Mouse (Mus musculus) myocyte (in vitro differentiated cells): ENCODE measurements around the gene Irgm2. TPM values are rescaled to one million over a fixed set of nuclear protein-coding genes. Genes with fewer than 3 reads are reported as not detected.

Experiments
- H3K27me3 ChIP-seq: one replicate; pipeline ENCODE4 v1.6.1; 2011; ENCODE audit not compliant: control insufficient read depth, insufficient read depth, insufficient read length
- H3K36me3 ChIP-seq: one replicate; pipeline ENCODE4 v1.6.1; 2011; ENCODE audit not compliant: control insufficient read depth, insufficient read depth
- H3K4me2 ChIP-seq: one replicate; pipeline ENCODE4 v1.6.1; 2011; ENCODE audit warnings: low read depth, control low read depth
- H3K4me3 ChIP-seq: one replicate; pipeline ENCODE4 v1.5.1; 2011; ENCODE audit warnings: mild to moderate bottlenecking, control low read depth, moderate library complexity
- H3K79me2 ChIP-seq: one replicate; pipeline ENCODE4 v1.6.1; 2011; ENCODE audit not compliant: control insufficient read depth, insufficient read depth
- H3ac ChIP-seq: one replicate; pipeline ENCODE4 v1.6.1; 2011; ENCODE audit not compliant: control insufficient read depth, insufficient read length
- CEBPB ChIP-seq: IDR thresholded peaks from 2 replicates; pipeline ENCODE4 v1.6.1; 2011; ENCODE audit warnings: mild to moderate bottlenecking, moderate library complexity; ENCODE audit not compliant: poor library complexity, insufficient read depth, severe bottlenecking
- E2F4 ChIP-seq: IDR thresholded peaks from one replicate; pipeline ENCODE4 v1.6.1; 2011; ENCODE audit warnings: mild to moderate bottlenecking, control low read depth, moderate library complexity; ENCODE audit not compliant: insufficient read depth
- MAX ChIP-seq: IDR thresholded peaks from one replicate; pipeline ENCODE4 v1.6.1; 2011; ENCODE audit warnings: low read depth, mild to moderate bottlenecking, control low read depth
- MYOD1 ChIP-seq, 3 experiments: IDR thresholded peaks; one replicate each; pipeline ENCODE4 v1.6.1; 2011; ENCODE audit warnings: control low read depth in 2 of 3, low read depth in 2 of 3, mild to moderate bottlenecking in 2 of 3, moderate library complexity in 1 of 3; ENCODE audit not compliant: insufficient read length in 2 of 3, control insufficient read depth in 1 of 3
- MYOG ChIP-seq, 3 experiments: IDR thresholded peaks; one replicate each; pipeline ENCODE4 v1.6.1; 2011; ENCODE audit warnings: control low read depth in 2 of 3, low read depth in 2 of 3, mild to moderate bottlenecking in 2 of 3; ENCODE audit not compliant: insufficient read length in 2 of 3, control insufficient read depth in 1 of 3, insufficient read depth in 1 of 3
- POLR2A ChIP-seq: IDR thresholded peaks from one replicate; pipeline ENCODE4 v1.6.1; 2011; ENCODE audit warnings: low read depth, mild to moderate bottlenecking, control low read depth, moderate library complexity; ENCODE audit not compliant: insufficient read length
- POLR2AphosphoS2 ChIP-seq: IDR thresholded peaks from one replicate; pipeline ENCODE4 v1.6.1; 2011; ENCODE audit warnings: low read depth, control low read depth; ENCODE audit not compliant: insufficient read length
- REST ChIP-seq: IDR thresholded peaks from one replicate; pipeline ENCODE4 v1.6.1; 2011; ENCODE audit warnings: mild to moderate bottlenecking, control low read depth, moderate library complexity; ENCODE audit not compliant: insufficient read depth, insufficient read length
- SRF ChIP-seq: IDR thresholded peaks from one replicate; pipeline ENCODE4 v1.6.1; 2011; ENCODE audit warnings: low read depth; ENCODE audit not compliant: control insufficient read depth, insufficient read length
- TCF12 ChIP-seq: IDR thresholded peaks from one replicate; pipeline ENCODE4 v1.6.1; 2011; ENCODE audit warnings: mild to moderate bottlenecking, control low read depth; ENCODE audit not compliant: poor library complexity, insufficient read depth, severe bottlenecking
- TCF3 ChIP-seq: IDR thresholded peaks from one replicate; pipeline ENCODE4 v1.6.1; 2011; ENCODE audit warnings: low read depth, control low read depth; ENCODE audit not compliant: insufficient read length
- USF1 ChIP-seq: IDR thresholded peaks from one replicate; pipeline ENCODE4 v1.6.1; 2011; ENCODE audit warnings: low read depth, mild to moderate bottlenecking, control low read depth, moderate library complexity
- polyA plus RNA-seq: library from polyadenylated mRNA; unstranded; fragments of >200 nt; fragmentation: generic; extraction: Trizol; gene quantifications from one replicate; pipeline ENCODE4 v1.2.1, GENCODE M21; 2012; ENCODE audit warnings: missing spikeins

Irgm2 gene
- polyA plus RNA-seq, 1 experiment, result 0.77 TPM

GRCm38 (mm10) chr11:58264546-58264945 lies 65.1 kb downstream of the Irgm2 start:
- no peaks in the 10 kb centered on the region for H3K36me3 ChIP-seq
- no peak overlapping the region for H3K4me3 ChIP-seq
- TF ChIP-seq REST, result no peak
- TF ChIP-seq SRF, result no peak
- TF ChIP-seq CEBPB, result no peak
- no peak for TF ChIP-seq E2F4
- no peaks in the 10 kb centered on the region for H3K79me2 ChIP-seq
- H3K27me3 ChIP-seq, result peaks cover 20% of the 10 kb centered on the region
- no peak overlapping the region for H3ac ChIP-seq
- H3K4me2 ChIP-seq, result no peak overlapping the region

- Histone ChIP-seq H3K4me2 (no peak overlapping the region), H3ac (no peak overlapping the region), H3K4me3 (no peak overlapping the region), H3K79me2 (no peaks in the 10 kb centered on the region), H3K36me3 (no peaks in the 10 kb centered on the region), H3K27me3 (peaks cover 32% of the 10 kb centered on the region)
- TF ChIP-seq REST (no peak), TCF12 (no peak), MYOD1 (IDR thresholded peaks at IDR 0.05; ENCODE audit: control insufficient read depth in 1 of 3, insufficient read length in 2 of 3, low read depth in 2 of 3) (no peak), MYOG (IDR thresholded peaks at IDR 0.05; ENCODE audit: control insufficient read depth in 1 of 3, insufficient read depth in 1 of 3, insufficient read length in 2 of 3, low read depth in 2 of 3) (no peak), TCF3 (no peak), USF1 (no peak), E2F4 (no peak), MAX (no peak), POLR2A (no peak), POLR2AphosphoS2 (no peak), SRF (no peak), CEBPB (no peak)
Measured at GRCm38 (mm10) chr11:58268285-58268684, 68.9 kb downstream of the Irgm2 start.

Other genes starting within 250 kb of the Irgm2 start
- 67.6 TPM for gene Larp1, start 190.6 kb upstream of the Irgm2 start, polyA plus RNA-seq
- gene Gm12248, start 106.5 kb upstream of the Irgm2 start, polyA plus RNA-seq, result 0.19 TPM
- gene Cnot8, start 95.5 kb upstream of the Irgm2 start, polyA plus RNA-seq, result 51.2 TPM
- 18.7 TPM for gene Gemin5, start 31.1 kb upstream of the Irgm2 start, polyA plus RNA-seq
- 95.3 TPM for gene Mrpl22, start 28.0 kb upstream of the Irgm2 start, polyA plus RNA-seq
- 3.7 TPM for gene Igtp, start 62 bp upstream of the Irgm2 start, polyA plus RNA-seq
- gene 4930438A08Rik, start 75.2 kb downstream of the Irgm2 start, polyA plus RNA-seq, result 0.67 TPM
- gene Zfp692, start 107.5 kb downstream of the Irgm2 start, polyA plus RNA-seq, result 6.0 TPM
- 15.7 TPM for gene Zfp672, start 130.7 kb downstream of the Irgm2 start, polyA plus RNA-seq
- gene Sh3bp5l, start 131.1 kb downstream of the Irgm2 start, polyA plus RNA-seq, result 38.1 TPM
- not detected for gene Lypd8, start 179.4 kb downstream of the Irgm2 start, polyA plus RNA-seq
- gene 1810065E05Rik, start 221.5 kb downstream of the Irgm2 start, polyA plus RNA-seq, result not detected
- not detected for gene Gm12253, start 232.9 kb downstream of the Irgm2 start, polyA plus RNA-seq